Mouse (Mus musculus) G1E (cell line): ENCODE measurements around the gene Iqsec2.

Source experiments
- CTCF ChIP-seq: IDR thresholded peaks from 2 replicates; pipeline ENCODE4 v1.5.1; 2012; ENCODE audit warnings: low read depth, low read length, inconsistent platforms, mixed read lengths
- POLR2AphosphoS5 ChIP-seq: IDR thresholded peaks from 2 replicates; pipeline ENCODE4 v1.6.1; 2012; ENCODE audit warnings: low read depth, low read length, inconsistent platforms; ENCODE audit not compliant: insufficient replicate concordance

GRCm38 (mm10) chrX:152146150-152146549 lies 2.1 kb downstream of the Iqsec2 start:
- TF ChIP-seq CTCF: no peak
- TF ChIP-seq POLR2AphosphoS5: no peak
